Mouse (Mus musculus) erythroid progenitor cell, adult 5-6 weeks (primary cell): Measurements from ENCODE around the gene Epx. TPM values are rescaled to one million over a fixed set of nuclear protein-coding genes. Genes with fewer than 3 reads are reported as not detected.
"Not testable (repeated sequence)": the region's sequence is repeated elsewhere in the genome, so short reads cannot be mapped to it uniquely, and the experiment has no call there.

Experiments
- ATAC-seq: replicated peaks from 2 replicates; pipeline ENCODE4 v1.8.0; 2016; ENCODE audit warnings: moderate number of reproducible peaks, mild to moderate bottlenecking, moderate TSS enrichment, inconsistent platforms; ENCODE audit not compliant: poor library complexity, low FRiP score, severe bottlenecking
- total RNA-seq, 2 experiments: library from RNA; stranded (forward) in 1 of 2; stranded (reverse) in 1 of 2; fragments of 150-400 nt in 1 of 2; fragments of 186-747, 209-891 nt in 1 of 2; gene quantifications; 2 replicates each; pipeline versions ENCODE4 v1.2.3 to v1.2.4; 2015 to 2017; ENCODE audit warnings: low replicate concordance in 2 of 2

Gene Epx
- total RNA-seq (2015; ENCODE audit: low replicate concordance) (13.0 and 18.4 TPM in 2 replicates), total RNA-seq (2017; ENCODE audit: low replicate concordance) (10.3 and 15.8 TPM in 2 replicates)

- no peak for ATAC-seq
These were observed at the start of gene Epx for GRCm38 (mm10) chr11:87875436-87875835. Epx (minus strand) TSS chr11:87875536.

DNA sequence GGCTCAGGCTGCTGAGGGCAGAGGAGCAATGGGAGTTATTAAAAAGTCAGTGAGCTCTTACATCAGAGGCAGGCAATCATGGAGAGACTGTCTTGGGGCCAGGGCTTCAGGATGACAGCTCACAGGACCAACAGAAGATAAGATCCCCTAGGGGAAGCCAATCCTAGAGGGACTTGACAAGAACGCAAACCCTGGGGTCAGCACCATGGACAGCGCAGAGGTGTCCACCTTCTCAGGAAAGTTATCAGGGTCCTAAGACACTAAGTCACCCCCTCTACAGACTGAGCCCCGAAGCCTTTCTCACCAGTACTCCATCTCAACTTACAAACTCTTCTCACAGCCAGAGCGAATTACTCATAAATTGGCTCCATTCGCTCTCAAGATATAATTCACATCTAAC, 45.6 kb upstream of the Epx start, which contains the start of gene Olfr464:
TSS of gene Olfr464 (minus strand) at position 2 of the 400 bp plus-strand sequence.
- ATAC-seq: no peak

DNA sequence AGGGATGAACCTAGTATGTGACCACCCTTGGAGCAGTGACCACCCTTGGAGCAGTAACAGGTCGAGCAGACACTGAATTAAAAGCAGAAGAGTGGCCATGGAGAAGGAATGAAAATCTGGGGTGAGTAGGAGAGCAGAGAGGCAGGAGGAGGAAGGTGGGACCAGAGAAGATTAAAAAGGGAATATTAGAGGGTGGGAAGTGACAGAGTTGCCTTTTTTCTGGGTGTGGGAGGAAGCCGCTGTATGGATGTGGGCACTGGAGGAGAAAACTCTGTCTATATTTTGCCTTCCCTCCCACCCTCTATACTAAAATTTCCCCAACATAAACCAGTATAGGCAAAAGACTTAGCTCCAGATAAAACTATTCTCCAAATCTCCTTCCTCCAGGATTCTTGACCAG, 45.0 kb upstream of the Epx start:
- no peak for ATAC-seq

GRCm38 (mm10) chr11:87916005-87916404, 40.7 kb upstream of the Epx start:
- ATAC-seq: no peak

- ATAC-seq: no peak
These were observed 29.0 kb upstream of the Epx start for GRCm38 (mm10) chr11:87904331-87904730.

GRCm38 (mm10) chr11:87897287-87897686, 22.0 kb upstream of the Epx start, which contains the start of gene Olfr463:
Olfr463 (minus strand) TSS chr11:87897387.
- ATAC-seq: no peak

DNA sequence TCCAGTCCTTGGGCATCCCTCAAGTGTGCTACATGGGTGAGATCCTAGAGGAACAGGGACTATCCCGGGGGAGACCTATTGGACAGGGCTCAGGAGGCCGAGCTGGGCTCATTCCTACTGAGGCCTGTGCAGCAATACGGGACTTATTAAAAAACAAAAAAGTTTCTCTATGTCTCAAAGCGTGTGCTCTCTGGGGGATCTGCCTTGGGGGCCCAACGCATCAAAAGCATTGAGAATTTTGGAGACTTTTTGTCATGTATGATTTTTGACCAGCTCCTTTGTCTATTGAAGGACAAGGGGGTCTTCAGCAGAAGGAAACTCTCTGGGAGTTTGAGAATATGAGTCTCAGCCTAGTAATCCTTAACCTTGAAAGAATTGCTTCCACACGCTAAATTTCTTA, 16.8 kb upstream of the Epx start, which contains the start of gene Olfr462:
TSS of gene Olfr462 (minus strand) at position 101 of the 400 bp plus-strand sequence.
- ATAC-seq: no peak

DNA sequence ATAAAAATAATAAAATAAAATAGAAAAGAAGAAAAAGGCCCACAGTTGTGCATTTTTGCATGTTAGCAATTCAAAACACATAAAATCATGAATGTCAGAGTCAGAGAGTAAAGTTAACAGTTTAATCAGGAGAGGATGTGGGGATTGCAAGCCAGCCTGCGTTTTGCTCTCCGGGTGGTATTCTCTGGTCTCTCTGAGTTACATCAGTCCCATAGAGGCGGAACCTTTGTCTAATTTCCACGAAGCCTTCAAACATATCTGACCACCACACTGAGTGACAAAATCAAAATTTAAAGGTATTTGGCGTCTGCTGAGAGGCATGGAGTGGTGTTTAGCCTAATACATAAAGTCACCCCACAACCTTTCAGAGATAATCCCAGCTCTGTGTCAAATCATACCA, 9.5 kb upstream of the Epx start:
- ATAC-seq: no peak

DNA sequence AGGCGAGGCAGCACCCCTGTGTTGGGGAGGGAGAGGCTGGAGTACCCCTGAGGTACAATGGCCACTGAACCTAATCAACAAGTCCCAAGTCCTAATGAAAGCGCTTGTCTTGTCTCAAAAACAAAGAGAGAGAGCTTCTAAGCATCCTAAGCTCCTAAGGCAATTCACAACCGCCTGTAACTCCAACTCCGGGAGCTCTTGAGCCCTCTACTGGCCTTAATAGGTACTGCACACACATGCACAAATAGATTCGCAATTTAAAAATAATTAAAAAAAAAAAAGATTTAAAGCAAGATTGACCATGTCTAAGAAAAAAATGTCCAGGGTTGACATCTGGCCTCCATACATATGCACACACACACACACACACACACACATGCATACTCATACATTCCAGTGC, 8.2 kb upstream of the Epx start:
- ATAC-seq: no peak

DNA sequence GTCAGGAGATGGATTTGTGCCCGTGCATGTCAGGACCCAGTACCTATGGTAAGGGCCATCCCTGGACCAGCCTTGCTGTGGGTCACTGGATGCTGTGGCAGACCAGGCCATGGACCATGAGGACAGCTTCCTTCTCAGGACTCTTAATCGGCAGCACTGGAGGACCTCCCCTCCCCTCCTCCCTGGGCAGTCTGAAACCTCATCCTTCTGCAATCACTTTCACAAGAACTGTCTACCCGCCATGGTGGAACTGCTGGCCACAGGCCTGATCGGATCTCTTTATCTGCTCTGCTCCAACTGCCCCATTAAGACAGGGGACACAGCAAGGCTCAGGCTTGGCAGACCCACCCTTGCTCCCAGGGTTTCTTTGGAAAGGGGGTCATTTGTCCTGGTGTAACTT, 6.4 kb upstream of the Epx start:
- no peak for ATAC-seq

DNA sequence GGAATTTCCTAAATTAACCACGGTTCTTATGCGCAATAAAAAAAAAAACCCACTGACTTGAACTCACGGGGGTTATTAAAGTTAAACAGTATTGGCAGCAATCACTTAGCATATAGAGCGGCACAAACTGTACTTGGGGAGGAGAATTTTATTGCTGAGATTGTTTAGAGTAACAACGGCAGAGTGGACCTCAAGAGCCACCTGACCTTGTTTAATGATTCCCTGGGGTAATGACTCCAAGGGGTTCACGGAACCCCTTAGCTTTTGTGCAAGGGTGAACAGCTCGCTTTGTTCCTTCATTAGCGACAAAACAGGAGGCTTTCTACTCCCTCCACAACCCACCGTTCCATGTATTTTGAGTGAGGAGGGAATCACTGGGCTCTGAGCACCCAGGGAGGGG, 4.5 kb upstream of the Epx start:
- ATAC-seq: no peak

- ATAC-seq: no peak
These were observed 3.6 kb downstream of the Epx start for GRCm38 (mm10) chr11:87871766-87872165.

GRCm38 (mm10) chr11:87870096-87870495, 5.2 kb downstream of the Epx start:
- ATAC-seq: no peak

- ATAC-seq: not testable (repeated sequence)
These were observed 8.4 kb downstream of the Epx start for GRCm38 (mm10) chr11:87866891-87867290.

GRCm38 (mm10) chr11:87862805-87863204, 12.5 kb downstream of the Epx start:
- no peak for ATAC-seq

GRCm38 (mm10) chr11:87860426-87860825, 14.9 kb downstream of the Epx start:
- no peak for ATAC-seq

- no peak for ATAC-seq
These were observed 16.1 kb downstream of the Epx start for GRCm38 (mm10) chr11:87859273-87859672.

GRCm38 (mm10) chr11:87854550-87854949, 20.8 kb downstream of the Epx start:
- ATAC-seq: no peak

GRCm38 (mm10) chr11:87853597-87853954, 21.8 kb downstream of the Epx start:
- no peak for ATAC-seq

DNA sequence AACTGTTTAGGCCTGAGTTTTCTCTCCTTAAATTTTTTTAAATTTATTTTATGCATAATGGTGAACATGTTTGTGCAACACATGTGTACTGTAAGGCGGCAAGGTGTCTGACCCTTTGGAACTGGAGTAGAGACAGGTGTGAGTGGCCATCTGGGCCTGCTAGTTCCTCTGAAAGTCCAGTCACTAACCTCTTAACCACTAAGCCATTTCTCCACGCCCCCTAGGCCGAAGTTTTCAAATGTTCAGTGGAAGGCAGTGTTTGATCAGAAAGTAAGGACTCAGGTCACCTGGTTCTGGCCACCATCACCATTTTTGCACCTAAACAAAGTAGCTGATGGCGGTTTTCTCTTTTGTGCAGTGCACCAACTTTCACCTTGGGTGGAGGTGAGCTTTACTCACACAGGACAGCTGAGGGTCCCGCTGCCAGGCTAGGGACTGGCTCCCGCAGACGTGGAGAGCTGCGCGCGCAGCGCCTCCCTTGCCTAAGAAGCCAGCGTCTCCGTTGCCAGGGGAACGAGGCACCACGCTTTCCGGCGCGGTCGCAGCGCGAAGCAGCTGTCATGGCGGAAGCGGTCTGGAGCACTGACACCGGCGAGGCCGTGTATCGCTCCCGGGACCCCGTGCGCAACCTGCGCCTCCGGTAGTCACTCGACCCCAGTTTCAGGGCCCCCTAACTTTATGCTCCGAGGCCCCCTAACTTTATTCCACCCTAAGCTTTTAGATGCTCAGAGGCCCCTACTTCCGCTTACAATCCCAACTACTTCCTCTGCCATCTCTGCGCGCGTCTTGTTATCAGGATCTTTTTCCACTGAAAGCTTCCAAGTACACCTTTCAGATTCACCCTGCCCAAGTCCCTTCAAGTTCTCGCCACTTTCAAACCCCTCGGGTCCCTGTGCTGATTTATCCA, 22.4 kb downstream of the Epx start, which contains the start of gene Mks1:
TSS of gene Mks1 (plus strand) at position 526 of the 907 bp plus-strand sequence.
- peak; percentile 61 for ATAC-seq

DNA sequence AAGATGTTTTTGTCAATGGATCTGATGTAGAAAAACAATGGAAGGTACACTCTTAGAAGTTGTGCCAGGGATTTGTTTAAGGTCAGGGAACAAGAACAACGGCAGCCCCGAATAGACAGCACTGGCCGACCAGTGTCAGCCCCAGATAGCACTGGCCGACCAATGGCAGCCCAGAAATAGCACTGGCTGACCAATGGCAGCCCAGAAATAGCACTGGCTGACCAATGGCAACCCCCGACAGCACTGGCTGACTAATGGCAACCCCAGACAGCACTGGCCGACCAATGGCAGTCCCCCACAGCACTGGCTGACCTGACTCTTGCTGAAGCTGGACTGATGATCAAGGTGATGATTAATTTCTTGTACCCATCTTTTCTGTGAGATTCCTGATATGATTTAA, 27.5 kb downstream of the Epx start:
- no peak for ATAC-seq
